Mouse (Mus musculus): ENCODE measurements around the gene Arhgap44. TPM values are rescaled to one million over a fixed set of nuclear protein-coding genes. Genes with fewer than 3 reads are reported as not detected.

Gene Arhgap44
- polyA plus RNA-seq, 1 experiment from 2014 or later, result 13.1 TPM

DNA sequence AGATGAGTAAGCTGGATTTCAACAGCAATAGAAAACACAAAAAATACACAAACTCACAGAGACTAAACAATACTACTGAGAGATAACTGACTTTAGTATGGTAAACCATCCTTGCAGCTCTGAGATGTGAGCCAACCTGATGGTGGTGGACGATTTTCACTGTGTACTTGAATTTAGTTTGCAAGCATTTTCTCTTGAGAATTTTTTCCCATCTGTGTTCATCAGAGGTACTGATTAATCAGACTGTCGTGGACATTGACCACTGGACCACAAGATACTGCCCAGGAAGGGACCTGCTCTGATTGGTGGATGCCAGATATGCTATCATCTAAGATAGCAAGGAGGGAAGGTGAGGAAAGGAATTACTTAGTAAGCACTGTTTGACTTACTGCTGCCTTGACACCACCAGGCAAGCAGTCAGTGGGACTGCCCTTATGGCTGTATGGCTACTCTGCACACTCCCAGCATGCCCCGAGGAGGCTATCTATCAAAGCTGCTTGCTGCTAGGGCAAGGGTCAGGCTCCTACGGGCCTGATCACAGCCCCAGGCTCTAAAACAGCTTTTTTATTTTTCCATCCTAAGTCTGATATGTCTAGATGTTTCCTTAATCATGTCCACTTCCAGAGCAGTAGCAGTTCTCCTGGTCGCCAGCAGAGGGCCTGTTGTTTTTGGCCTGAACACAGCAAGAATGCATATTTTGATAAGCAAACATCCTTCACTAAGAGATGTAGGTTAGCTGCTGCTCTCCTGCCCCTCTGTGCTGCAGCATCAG lies 74.1 kb downstream of the Arhgap44 start:
- CTCF ChIA-PET, result interaction anchor here (1.3 to 2.3 kb wide), 6 partner anchors 13 to 43 kb away, joined by 3 to 5 read pairs (median 3); no protein-coding TSS in a partner anchor
- TF ChIP-seq CTCF (IDR thresholded peaks at IDR 0.05), result peak; percentile 89
- POLR2A ChIA-PET, result no interaction called here
- DNase-seq (ENCODE audit: low read depth, low spot score) (peak; percentile 19), ATAC-seq (peak; percentile 66)
- in situ Hi-C loops (cut with MboI; ENCODE audit: low pct_unique_long_range_greater_than_20kb), result no loop called here
- no peaks in the 10 kb centered on the region for H3K27me3 ChIP-seq

GRCm38 (mm10) chr11:65080761-65081160 lies 82.0 kb downstream of the Arhgap44 start:
- no peaks in the 10 kb centered on the region for H3K27me3 ChIP-seq
- TF ChIP-seq CTCF (IDR thresholded peaks at IDR 0.05), result no peak
- ChIA-PET POLR2A (no interaction called here), CTCF (no interaction called here)
- no peak for DNase-seq (ENCODE audit: low read depth, low spot score)
- ATAC-seq, result no peak
- in situ Hi-C loops (cut with MboI; ENCODE audit: low pct_unique_long_range_greater_than_20kb), result no loop called here

DNA sequence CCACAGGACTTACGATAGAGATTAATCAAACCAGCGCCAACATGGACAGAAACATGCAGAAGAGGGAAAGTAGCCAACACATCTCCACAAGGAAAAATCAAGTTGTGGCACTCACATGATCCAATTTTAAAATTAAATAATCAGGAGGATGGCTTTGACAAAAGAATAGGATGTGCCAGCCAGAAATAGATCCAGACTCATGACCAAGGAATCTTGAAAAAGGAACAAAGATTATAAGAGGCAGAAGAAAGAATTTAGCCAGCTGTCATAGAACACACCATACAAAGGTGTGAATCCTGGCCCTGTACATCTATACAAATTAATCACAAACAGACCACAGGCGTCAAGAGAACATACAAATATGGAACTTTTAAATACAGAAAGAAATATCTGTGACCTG lies 82.5 kb downstream of the Arhgap44 start:
- in situ Hi-C loops (cut with MboI; ENCODE audit: low pct_unique_long_range_greater_than_20kb), result no loop called here
- no peak for TF ChIP-seq CTCF (IDR thresholded peaks at IDR 0.05)
- H3K27me3 ChIP-seq, result no peaks in the 10 kb centered on the region
- POLR2A ChIA-PET, result no interaction called here
- CTCF ChIA-PET, result no interaction called here
- ATAC-seq, result no peak
- no peak for DNase-seq (ENCODE audit: low read depth, low spot score)

DNA sequence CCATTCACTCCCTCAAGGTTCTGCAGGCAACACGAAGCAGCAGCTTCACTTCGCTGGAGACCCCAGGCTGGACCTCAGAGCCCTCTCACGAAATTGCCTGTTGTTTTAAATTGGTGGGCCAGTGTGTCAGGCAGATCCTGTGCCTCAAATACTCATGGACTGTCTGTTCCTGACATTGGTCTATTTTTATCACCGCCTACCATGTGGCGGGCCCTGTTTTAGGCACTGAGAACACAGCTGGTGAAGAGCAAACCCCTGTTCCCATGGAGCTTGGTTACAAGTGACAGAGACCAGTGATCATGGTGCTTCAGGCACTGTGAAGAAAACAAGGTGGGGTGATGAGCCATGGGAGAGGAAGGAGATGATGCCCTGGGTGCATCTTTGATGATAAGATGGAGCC lies 93.2 kb downstream of the Arhgap44 start:
- no peak for TF ChIP-seq CTCF (IDR thresholded peaks at IDR 0.05)
- no peaks in the 10 kb centered on the region for H3K27me3 ChIP-seq
- no peak for DNase-seq (ENCODE audit: low read depth, low spot score)
- POLR2A ChIA-PET, result no interaction called here
- CTCF ChIA-PET, result interaction anchor here (1.2 to 1.8 kb wide), 2 partner anchors 16 to 20 kb away, joined by 4 to 5 read pairs; no protein-coding TSS in a partner anchor
- no peak for ATAC-seq
- in situ Hi-C loops (cut with MboI; ENCODE audit: low pct_unique_long_range_greater_than_20kb), result no loop called here

- ATAC-seq (no peak), DNase-seq (ENCODE audit: low read depth, low spot score) (no peak)
- no peak for TF ChIP-seq CTCF (IDR thresholded peaks at IDR 0.05)
- no peaks in the 10 kb centered on the region for H3K27me3 ChIP-seq
- POLR2A ChIA-PET, result no interaction called here
- in situ Hi-C loops (cut with MboI; ENCODE audit: low pct_unique_long_range_greater_than_20kb), result no loop called here
- CTCF ChIA-PET, result interaction anchor here (1.2 to 1.8 kb wide), 3 partner anchors 10 to 20 kb away, joined by 4 to 5 read pairs (median 4); no protein-coding TSS in a partner anchor
Observed at GRCm38 (mm10) chr11:65069051-65069450, 93.7 kb downstream of the Arhgap44 start.

- ChIA-PET POLR2A (no interaction called here), CTCF (interaction anchor here (1.2 to 1.3 kb wide), 2 partner anchors 24 to 37 kb away, joined by 3 read pairs; no protein-coding TSS in a partner anchor)
- no peak for TF ChIP-seq CTCF (IDR thresholded peaks at IDR 0.05)
- in situ Hi-C loops (cut with MboI; ENCODE audit: low pct_unique_long_range_greater_than_20kb), result no loop called here
- DNase-seq (ENCODE audit: low read depth, low spot score), result no peak
- no peaks in the 10 kb centered on the region for H3K27me3 ChIP-seq
- ATAC-seq, result no peak
Observed at GRCm38 (mm10) chr11:65065201-65065600, 97.6 kb downstream of the Arhgap44 start.

- H3K27me3 ChIP-seq, result no peaks in the 10 kb centered on the region
- ChIA-PET POLR2A (no interaction called here), CTCF (interaction anchor here (2.3 kb wide), 1 partner anchor 11 kb away, joined by 8 read pairs; no protein-coding TSS in a partner anchor)
- in situ Hi-C loops (cut with MboI; ENCODE audit: low pct_unique_long_range_greater_than_20kb), result no loop called here
- TF ChIP-seq CTCF (IDR thresholded peaks at IDR 0.05), result no peak
- ATAC-seq (no peak), DNase-seq (ENCODE audit: low read depth, low spot score) (no peak)
Observed at GRCm38 (mm10) chr11:65061437-65061836, 101.3 kb downstream of the Arhgap44 start.

- DNase-seq (ENCODE audit: low read depth, low spot score), result no peak
- in situ Hi-C loops (cut with MboI; ENCODE audit: low pct_unique_long_range_greater_than_20kb), result no loop called here
- CTCF ChIA-PET, result interaction anchor here (1.4 to 2.3 kb wide), 2 partner anchors 9 kb away, joined by 4 to 8 read pairs; no protein-coding TSS in a partner anchor
Observed at GRCm38 (mm10) chr11:65059531-65059930, 103.2 kb downstream of the Arhgap44 start.

GRCm38 (mm10) chr11:65058224-65058908 lies 104.4 kb downstream of the Arhgap44 start:
- DNase-seq (ENCODE audit: low read depth, low spot score) (no peak), ATAC-seq (no peak)
- in situ Hi-C loops (cut with MboI; ENCODE audit: low pct_unique_long_range_greater_than_20kb), result no loop called here
- ChIA-PET CTCF (interaction anchor here (1.4 to 1.6 kb wide), 2 partner anchors 10 to 16 kb away, joined by 3 to 4 read pairs; no protein-coding TSS in a partner anchor), POLR2A (no interaction called here)
- TF ChIP-seq CTCF (IDR thresholded peaks at IDR 0.05), result no peak
- H3K27me3 ChIP-seq, result no peaks in the 10 kb centered on the region

More at GRCm38 (mm10) chr11:65059531-65059930, 103.2 kb downstream of the Arhgap44 start:
- ATAC-seq, result no peak
- TF ChIP-seq CTCF (IDR thresholded peaks at IDR 0.05), result no peak
- H3K27me3 ChIP-seq, result no peaks in the 10 kb centered on the region
- POLR2A ChIA-PET, result no interaction called here

GRCm38 (mm10) chr11:65055596-65055995 lies 107.2 kb downstream of the Arhgap44 start:
- DNase-seq (ENCODE audit: low read depth, low spot score), result no peak
- POLR2A ChIA-PET, result no interaction called here
- H3K27me3 ChIP-seq, result no peaks in the 10 kb centered on the region
- CTCF ChIA-PET, result interaction anchor here (1.0 kb wide), 1 partner anchor 9 kb away, joined by 3 read pairs; no protein-coding TSS in a partner anchor
- in situ Hi-C loops (cut with MboI; ENCODE audit: low pct_unique_long_range_greater_than_20kb), result no loop called here
- TF ChIP-seq CTCF (IDR thresholded peaks at IDR 0.05), result no peak
- no peak for ATAC-seq

DNA sequence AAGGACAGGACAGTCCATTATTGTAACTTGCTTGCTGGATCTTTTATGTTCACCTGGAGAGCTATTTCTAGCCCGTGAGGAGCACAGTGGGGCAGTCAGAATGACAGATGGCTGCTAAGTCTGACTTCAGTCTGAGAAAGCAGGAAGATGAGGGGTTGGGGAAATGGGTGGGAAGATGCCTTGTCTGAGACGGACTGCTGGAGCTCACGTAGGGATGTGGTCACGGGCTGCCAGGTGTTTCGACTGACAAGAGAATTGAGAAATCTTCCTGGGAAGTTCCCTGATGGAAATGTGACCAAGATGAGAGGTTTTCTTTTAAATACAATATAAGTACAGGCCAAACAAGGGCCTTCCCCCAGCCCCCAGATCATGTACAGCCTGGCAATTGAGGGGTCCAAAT lies 108.5 kb downstream of the Arhgap44 start:
- ATAC-seq (no peak), DNase-seq (ENCODE audit: low read depth, low spot score) (no peak)
- ChIA-PET CTCF (no interaction called here), POLR2A (no interaction called here)
- in situ Hi-C loops (cut with MboI; ENCODE audit: low pct_unique_long_range_greater_than_20kb), result no loop called here
- TF ChIP-seq CTCF (IDR thresholded peaks at IDR 0.05), result no peak
- no peaks in the 10 kb centered on the region for H3K27me3 ChIP-seq

Data from Patski (cell line).